Mouse (Mus musculus): ENCODE data around the gene Wasf3.

DNA sequence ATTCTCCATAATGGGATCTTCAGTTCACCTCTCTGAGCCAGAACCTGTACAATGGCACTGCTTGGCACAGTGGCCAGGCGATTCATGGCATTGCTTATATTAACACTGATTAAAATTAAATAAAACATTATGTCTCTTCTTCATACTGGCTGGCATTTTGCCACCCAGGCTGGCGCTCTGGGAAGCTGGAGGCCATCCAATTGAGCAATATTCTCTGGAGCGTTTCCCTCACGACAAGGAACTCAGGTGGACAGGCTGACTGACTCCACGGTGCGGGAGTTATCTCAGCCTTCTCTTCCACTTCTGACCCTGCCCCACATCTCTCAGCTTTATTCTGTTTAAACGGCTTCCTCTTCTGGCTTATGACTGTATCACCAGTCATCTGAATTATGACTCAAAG, 33.3 kb downstream of the Wasf3 start:
- TF ChIP-seq ZNF384 (IDR thresholded peaks at IDR 0.05; ENCODE audit: low read depth, low read length) (no peak), ZC3H11A (IDR thresholded peaks at IDR 0.05; ENCODE audit: borderline replicate concordance, low read depth, low read length) (no peak), CHD2 (IDR thresholded peaks at IDR 0.05; ENCODE audit: low read depth, low read length) (no peak), MAFK (IDR thresholded peaks at IDR 0.05; ENCODE audit: insufficient read depth, low read depth, low read length) (no peak)

Data from ES-E14 (cell line).